Mouse (Mus musculus): ENCODE measurements around the gene Spo11. TPM values are rescaled to one million over a fixed set of nuclear protein-coding genes. Genes with fewer than 3 reads are reported as not detected.

Spo11 gene
- polyA plus RNA-seq, 1 experiment from 2014 or later = 0.07 TPM

GRCm38 (mm10) chr2:173036611-173037010, 59.1 kb downstream of the Spo11 start:
- H3K9me3 ChIP-seq (ENCODE audit: low read length) = no peaks in the 10 kb centered on the region
- DNase-seq = no peak
- whole genome bisulfite sequencing (ENCODE audit: insufficient replicate concordance) = 42% methylated on average over 4 of the region's 4 CpGs
- peak overlapping the region; percentile 92 for H3K27ac ChIP-seq (ENCODE audit: low read depth)
- ATAC-seq = no peak
- peak overlapping the region; percentile 24 for H3K4me2 ChIP-seq (ENCODE audit: low read depth, low read length)
- H3K36me3 ChIP-seq (replicated peaks; ENCODE audit: insufficient read depth, low read length) = peaks cover 44% of the 10 kb centered on the region
- TF ChIP-seq EP300 (IDR thresholded peaks at IDR 0.05; ENCODE audit: low read depth) = no peak
- peak; percentile 47 for TF ChIP-seq CTCF (IDR thresholded peaks at IDR 0.05; ENCODE audit: low read depth)
- H3K9ac ChIP-seq (replicated peaks) = peak overlapping the region; percentile 36; the same call in 1 of the 2 replicates
- H3K4me1 ChIP-seq (ENCODE audit: insufficient read depth) = peaks cover 64% of the 10 kb centered on the region
- no peaks in the 10 kb centered on the region for H3K27me3 ChIP-seq (ENCODE audit: insufficient read depth, low read length)
- no peak overlapping the region for H3K4me3 ChIP-seq (ENCODE audit: low read depth, low read length)

- ATAC-seq = no peak
Measured at GRCm38 (mm10) chr2:173037347-173037746, 59.8 kb downstream of the Spo11 start.

DNA sequence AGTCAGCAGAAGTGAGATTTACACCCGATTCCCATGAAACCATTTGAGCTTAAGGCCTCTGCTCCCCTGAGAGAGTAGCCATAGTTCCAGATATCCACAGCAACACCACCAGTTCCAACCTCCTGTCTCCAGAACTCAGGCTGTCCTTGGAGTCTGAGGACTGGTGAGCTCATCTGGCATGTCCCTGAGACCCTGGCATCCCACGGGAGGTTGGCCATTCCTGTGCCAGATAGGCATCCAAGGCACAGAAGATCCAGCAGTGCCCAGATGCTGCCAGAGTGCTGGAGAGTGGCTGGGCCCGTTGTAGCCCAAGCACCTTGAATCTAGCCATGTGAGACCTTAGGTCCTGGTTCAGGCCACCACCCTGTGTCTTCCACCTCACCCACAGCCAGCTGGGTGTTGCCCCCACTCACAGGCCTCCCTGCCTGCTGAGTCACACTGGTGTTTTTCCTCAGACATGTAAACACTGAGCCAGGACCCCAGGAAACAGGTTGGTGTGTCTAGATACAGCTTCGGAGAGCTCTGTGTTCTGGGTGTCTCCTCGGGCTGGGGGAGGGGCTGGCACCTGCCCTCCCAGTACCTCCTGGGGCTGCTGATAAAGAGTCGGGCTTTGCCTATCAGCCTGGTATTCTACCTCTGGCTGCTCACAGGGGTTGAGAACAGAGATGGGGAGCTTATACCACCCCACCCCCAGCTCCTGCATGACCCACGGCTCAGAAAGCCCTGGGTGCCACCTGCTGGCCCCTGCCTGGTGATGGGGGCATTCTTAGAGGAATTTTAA, 60.5 kb downstream of the Spo11 start:
- peaks cover 29% of the 10 kb centered on the region for H3K36me3 ChIP-seq (replicated peaks; ENCODE audit: insufficient read depth, low read length)
- peaks cover 63% of the 10 kb centered on the region for H3K4me1 ChIP-seq (ENCODE audit: insufficient read depth)
- DNase-seq (peak; percentile 87), ATAC-seq (peak; percentile 87)
- peak overlapping the region; percentile 24 for H3K4me2 ChIP-seq (ENCODE audit: low read depth, low read length)
- H3K9ac ChIP-seq (replicated peaks) = peak overlapping the region; percentile 36
- TF ChIP-seq CTCF (IDR thresholded peaks at IDR 0.05; ENCODE audit: low read depth) (peak; percentile 70), EP300 (IDR thresholded peaks at IDR 0.05; ENCODE audit: low read depth) (peak; percentile 99)
- no peaks in the 10 kb centered on the region for H3K27me3 ChIP-seq (ENCODE audit: insufficient read depth, low read length)
- H3K27ac ChIP-seq (ENCODE audit: low read depth) = peak overlapping the region; percentile 92
- WGBS (ENCODE audit: insufficient replicate concordance) = 42% methylated on average over 7 of the region's 7 CpGs
- H3K9me3 ChIP-seq (ENCODE audit: low read length) = no peaks in the 10 kb centered on the region
- no peak overlapping the region for H3K4me3 ChIP-seq (ENCODE audit: low read depth, low read length)

More at GRCm38 (mm10) chr2:173037347-173037746, 59.8 kb downstream of the Spo11 start:
- no peak for DNase-seq
- no peaks in the 10 kb centered on the region for H3K27me3 ChIP-seq (ENCODE audit: insufficient read depth, low read length)
- H3K4me2 ChIP-seq (ENCODE audit: low read depth, low read length) = peak overlapping the region; percentile 24
- H3K27ac ChIP-seq (ENCODE audit: low read depth) = peak overlapping the region; percentile 92
- no peak overlapping the region for H3K4me3 ChIP-seq (ENCODE audit: low read depth, low read length)
- peaks cover 36% of the 10 kb centered on the region for H3K36me3 ChIP-seq (replicated peaks; ENCODE audit: insufficient read depth, low read length)
- TF ChIP-seq CTCF (IDR thresholded peaks at IDR 0.05; ENCODE audit: low read depth) = no peak
- TF ChIP-seq EP300 (IDR thresholded peaks at IDR 0.05; ENCODE audit: low read depth) = no peak
- H3K9me3 ChIP-seq (ENCODE audit: low read length) = no peaks in the 10 kb centered on the region
- WGBS (ENCODE audit: insufficient replicate concordance) = 53% methylated on average over 5 of the region's 5 CpGs
- peak overlapping the region; percentile 36 for H3K9ac ChIP-seq (replicated peaks)
- peaks cover 65% of the 10 kb centered on the region for H3K4me1 ChIP-seq (ENCODE audit: insufficient read depth)

DNA sequence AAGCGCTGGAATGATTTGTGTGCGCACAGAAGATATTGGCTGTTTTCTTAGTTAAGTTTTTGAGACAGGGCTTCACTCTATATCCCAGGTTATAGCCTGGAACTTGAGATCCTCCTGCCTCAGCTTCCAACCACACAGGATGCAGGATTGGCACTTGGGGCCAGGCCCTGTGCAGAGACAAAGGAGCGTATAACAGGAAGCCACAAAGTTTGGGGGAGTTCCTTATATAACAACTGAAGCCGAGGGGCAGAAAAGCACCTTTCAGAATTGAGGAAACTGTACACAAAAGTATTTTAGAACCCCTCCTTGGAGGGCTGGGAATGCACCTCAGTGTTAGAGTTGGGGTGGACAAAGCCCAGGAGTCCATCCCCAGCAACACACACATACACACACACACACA, 61.5 kb downstream of the Spo11 start:
- Histone ChIP-seq H3K4me3 (ENCODE audit: low read depth, low read length) (no peak overlapping the region), H3K4me2 (ENCODE audit: low read depth, low read length) (peak overlapping the region; percentile 24; the same call in 1 of the 2 replicates), H3K4me1 (ENCODE audit: insufficient read depth) (peaks cover 61% of the 10 kb centered on the region), H3K9me3 (ENCODE audit: low read length) (no peaks in the 10 kb centered on the region), H3K9ac (replicated peaks) (peak overlapping the region; percentile 31; the same call in 1 of the 2 replicates), H3K36me3 (replicated peaks; ENCODE audit: insufficient read depth, low read length) (peaks cover 19% of the 10 kb centered on the region), H3K27ac (ENCODE audit: low read depth) (peak overlapping the region; percentile 92), H3K27me3 (ENCODE audit: insufficient read depth, low read length) (no peaks in the 10 kb centered on the region)
- no peak for TF ChIP-seq CTCF (IDR thresholded peaks at IDR 0.05; ENCODE audit: low read depth)
- no peak for TF ChIP-seq EP300 (IDR thresholded peaks at IDR 0.05; ENCODE audit: low read depth)
- DNase-seq (no peak), ATAC-seq (no peak)
- 75% methylated on average over 4 of the region's 4 CpGs for WGBS (ENCODE audit: insufficient replicate concordance)

DNA sequence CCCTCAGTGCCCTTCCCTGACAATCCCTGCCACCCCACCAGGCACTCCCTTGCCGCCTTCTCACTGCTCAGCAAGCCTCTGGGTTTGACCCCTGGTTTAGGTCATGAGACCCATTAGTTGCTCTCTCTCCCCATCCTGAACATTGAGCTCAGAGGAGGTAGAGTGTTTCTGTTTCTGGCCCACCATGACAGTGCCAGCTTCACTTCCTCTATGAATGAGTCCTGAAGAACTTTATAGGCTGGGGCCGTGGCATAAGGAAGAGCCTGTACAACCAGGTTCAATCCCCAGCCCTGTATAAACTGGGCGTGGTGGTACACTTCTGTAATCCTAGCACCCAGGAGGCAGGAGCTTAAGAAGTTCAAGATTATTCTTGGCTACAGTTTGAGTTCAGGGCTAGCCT, 63.3 kb downstream of the Spo11 start:
- no peak overlapping the region for H3K9ac ChIP-seq (replicated peaks)
- peaks cover 56% of the 10 kb centered on the region for H3K4me1 ChIP-seq (ENCODE audit: insufficient read depth)
- H3K4me3 ChIP-seq (ENCODE audit: low read depth, low read length) = no peak overlapping the region

GRCm38 (mm10) chr2:173041242-173041641, 63.7 kb downstream of the Spo11 start:
- Histone ChIP-seq H3K4me3 (ENCODE audit: low read depth, low read length) (no peak overlapping the region), H3K27ac (ENCODE audit: low read depth) (no peak overlapping the region; the same call in 1 of the 2 replicates), H3K27me3 (ENCODE audit: insufficient read depth, low read length) (no peaks in the 10 kb centered on the region), H3K4me1 (ENCODE audit: insufficient read depth) (peaks cover 52% of the 10 kb centered on the region), H3K9ac (replicated peaks) (no peak overlapping the region), H3K9me3 (ENCODE audit: low read length) (no peaks in the 10 kb centered on the region), H3K36me3 (replicated peaks; ENCODE audit: insufficient read depth, low read length) (no peaks in the 10 kb centered on the region), H3K4me2 (ENCODE audit: low read depth, low read length) (no peak overlapping the region)
- 65% methylated on average over 5 of the region's 5 CpGs for WGBS (ENCODE audit: insufficient replicate concordance)
- TF ChIP-seq CTCF (IDR thresholded peaks at IDR 0.05; ENCODE audit: low read depth) (no peak), EP300 (IDR thresholded peaks at IDR 0.05; ENCODE audit: low read depth) (no peak)
- ATAC-seq (no peak), DNase-seq (no peak)

More for the DNA sequence above, 63.3 kb downstream of the Spo11 start:
- H3K9me3 ChIP-seq (ENCODE audit: low read length) = no peaks in the 10 kb centered on the region
- no peak overlapping the region for H3K4me2 ChIP-seq (ENCODE audit: low read depth, low read length)
- no peak for ATAC-seq
- TF ChIP-seq EP300 (IDR thresholded peaks at IDR 0.05; ENCODE audit: low read depth) = no peak
- TF ChIP-seq CTCF (IDR thresholded peaks at IDR 0.05; ENCODE audit: low read depth) = no peak
- DNase-seq = no peak
- no peaks in the 10 kb centered on the region for H3K27me3 ChIP-seq (ENCODE audit: insufficient read depth, low read length)
- H3K36me3 ChIP-seq (replicated peaks; ENCODE audit: insufficient read depth, low read length) = peaks cover 2% of the 10 kb centered on the region
- no peak overlapping the region for H3K27ac ChIP-seq (ENCODE audit: low read depth)
- 73% methylated on average over 3 of the region's 3 CpGs for WGBS (ENCODE audit: insufficient replicate concordance)
